Mouse (Mus musculus) Muller cell, postnatal 12 days (primary cell): ENCODE data around the gene Il20ra.

Experiments
- DNase-seq: peaks from one replicate; pipeline ENCODE4 v3.0.0-alpha.2; 2015; ENCODE audit errors: inconsistent ontology term

Il20ra gene

DNA sequence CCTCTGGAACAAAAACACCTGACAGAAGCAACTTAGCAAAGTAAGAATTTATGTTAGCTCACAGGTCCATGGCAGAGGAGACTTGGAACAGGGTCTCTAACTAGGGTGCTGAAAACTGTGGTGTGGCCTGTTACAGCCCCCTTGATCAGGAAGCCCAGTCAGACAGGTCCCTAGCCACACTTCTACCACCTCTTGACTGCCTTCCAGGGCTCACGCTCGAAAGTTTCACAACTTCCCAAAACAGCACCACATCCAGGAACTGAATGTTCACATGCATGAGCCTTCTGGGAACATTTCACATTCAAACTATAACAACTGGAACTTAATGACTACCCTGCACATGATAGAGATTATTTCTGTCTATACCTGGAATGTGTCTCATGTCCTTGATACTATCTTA is 53.1 kb downstream of the Il20ra start:
- DNase-seq = no peak

DNA sequence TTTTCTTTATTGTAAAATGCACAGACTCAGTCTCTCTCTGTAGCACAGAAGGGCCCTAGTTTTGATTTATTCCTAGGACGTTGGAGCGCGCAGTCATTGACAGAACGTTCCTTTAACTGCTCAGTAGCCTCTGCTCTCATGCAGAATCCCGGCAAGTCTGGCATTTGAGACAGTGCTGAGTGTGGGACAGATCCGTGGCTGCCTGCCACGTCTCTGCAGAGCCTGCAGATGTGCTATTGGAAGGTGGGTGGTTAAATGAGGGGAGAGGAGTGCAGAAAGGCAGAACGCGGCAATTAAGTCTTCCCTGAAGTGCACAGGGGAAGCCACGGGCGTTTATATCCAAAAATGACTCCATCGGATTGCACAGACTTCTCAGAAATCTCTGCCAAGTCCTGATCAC is 66.7 kb downstream of the Il20ra start:
- DNase-seq = no peak

GRCm38 (mm10) chr10:19781365-19781764 is 69.0 kb downstream of the Il20ra start:
- no peak for DNase-seq

GRCm38 (mm10) chr10:19794996-19795395 is 82.6 kb downstream of the Il20ra start:
- DNase-seq = no peak

GRCm38 (mm10) chr10:19802958-19803357 is 90.6 kb downstream of the Il20ra start:
- no peak for DNase-seq

GRCm38 (mm10) chr10:19804763-19805162 is 92.4 kb downstream of the Il20ra start:
- DNase-seq = no peak
